Mouse (Mus musculus) cerebellum, adult 2 months (tissue): ENCODE measurements at regions not wholly inside any gene's neighbourhood (a gene's known extent, or its start where the extent isn't known, plus 50 kb on each side); places are given as distances from the start of the nearest gene placed in this dataset.

Source experiments
- CTCF ChIP-seq: fragments of 200-500 bp; IDR thresholded peaks from 2 replicates; pipeline ENCODE4 v1.5.1; 2011; ENCODE audit warnings: low read depth, mild to moderate bottlenecking, control low read depth, low read length, moderate library complexity, borderline replicate concordance; ENCODE audit not compliant: insufficient read depth
- POLR2A ChIP-seq: fragments of 200-500 bp; IDR thresholded peaks from 2 replicates; pipeline ENCODE4 v1.6.1; 2011; ENCODE audit warnings: low read length, control low read depth, borderline replicate concordance; ENCODE audit not compliant: insufficient read depth

GRCm38 (mm10) chr10:111798851-111799281 lies 173.6 kb upstream of the Krr1 start:
- TF ChIP-seq CTCF, result no peak
- no peak for TF ChIP-seq POLR2A
